Mouse (Mus musculus) spleen, embryonic (tissue): ENCODE measurements around the gene Ap1b1.

Experiments used
- CTCF ChIA-PET: fragments of 350-600 bp; sonication (Branson Sonifier 250); formaldehyde crosslinking; loops from one replicate; lab custom pipeline; 2022; lab: Charles Lee

The Ap1b1 gene

DNA sequence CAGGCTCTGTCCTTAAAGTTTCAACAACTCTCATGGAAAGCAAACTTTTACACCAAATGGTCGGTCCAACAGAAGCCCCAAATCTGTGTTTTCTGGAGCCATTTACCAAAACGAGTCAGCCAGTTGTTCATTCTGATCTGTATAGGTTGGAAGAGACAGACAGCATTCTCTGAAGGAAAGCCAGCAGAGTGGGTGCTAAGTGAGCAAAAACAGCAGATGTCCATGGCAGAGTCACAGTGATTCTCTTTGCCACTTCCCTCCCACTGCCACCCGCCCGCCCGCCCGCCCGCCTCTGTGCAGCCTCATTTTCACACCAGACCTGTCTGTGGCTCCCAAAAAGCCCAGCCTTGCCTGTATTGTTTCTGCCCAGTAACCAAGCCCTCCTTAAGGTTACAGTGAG is 41.6 kb downstream of the Ap1b1 start:
- CTCF ChIA-PET, result no interaction called here

GRCm38 (mm10) chr11:5032706-5033105 is 46.1 kb downstream of the Ap1b1 start:
- CTCF ChIA-PET, result no interaction called here

DNA sequence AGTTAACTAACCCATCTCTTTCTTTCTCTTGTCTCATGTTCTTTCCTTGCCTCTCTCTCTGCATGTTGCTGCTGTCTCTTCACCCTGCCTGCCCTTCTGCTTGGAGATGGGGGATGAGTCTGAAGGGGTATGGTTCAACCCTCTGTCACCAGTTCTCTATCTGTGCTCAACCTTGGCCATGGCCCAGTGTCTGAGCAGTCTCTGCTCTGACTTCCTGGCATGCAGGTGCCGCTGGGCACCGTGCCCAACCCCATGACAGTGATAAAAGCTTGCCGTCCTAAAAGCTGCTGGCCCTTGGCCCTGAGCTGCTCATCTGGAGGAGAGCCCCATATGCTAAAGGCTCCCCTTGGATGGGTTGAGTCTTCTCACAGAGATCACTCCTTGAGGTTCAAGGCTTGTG is 46.5 kb downstream of the Ap1b1 start:
- CTCF ChIA-PET, result no interaction called here

DNA sequence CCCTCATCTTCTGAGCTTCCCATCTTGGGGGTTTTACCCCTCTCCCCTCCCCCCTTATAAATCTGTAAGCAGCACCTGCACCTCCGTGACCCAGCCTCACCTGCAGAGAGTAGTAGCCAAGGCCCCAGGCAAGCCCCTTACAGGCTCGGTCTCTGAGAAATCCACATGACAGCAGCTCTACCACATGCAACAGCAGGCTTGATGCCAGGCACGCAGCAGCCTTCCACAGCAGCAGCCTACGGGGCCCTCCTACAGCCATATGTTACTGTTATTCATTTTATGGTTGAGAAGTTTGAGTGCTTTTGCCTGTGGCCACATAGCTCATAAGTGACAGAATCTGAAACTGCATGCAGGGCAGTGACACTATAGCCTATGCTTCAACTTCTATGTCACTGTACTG is 48.8 kb downstream of the Ap1b1 start:
- CTCF ChIA-PET, result interaction anchor here (1.0 kb wide), 1 partner anchor 19 kb away, joined by 4 read pairs; no protein-coding TSS in a partner anchor

DNA sequence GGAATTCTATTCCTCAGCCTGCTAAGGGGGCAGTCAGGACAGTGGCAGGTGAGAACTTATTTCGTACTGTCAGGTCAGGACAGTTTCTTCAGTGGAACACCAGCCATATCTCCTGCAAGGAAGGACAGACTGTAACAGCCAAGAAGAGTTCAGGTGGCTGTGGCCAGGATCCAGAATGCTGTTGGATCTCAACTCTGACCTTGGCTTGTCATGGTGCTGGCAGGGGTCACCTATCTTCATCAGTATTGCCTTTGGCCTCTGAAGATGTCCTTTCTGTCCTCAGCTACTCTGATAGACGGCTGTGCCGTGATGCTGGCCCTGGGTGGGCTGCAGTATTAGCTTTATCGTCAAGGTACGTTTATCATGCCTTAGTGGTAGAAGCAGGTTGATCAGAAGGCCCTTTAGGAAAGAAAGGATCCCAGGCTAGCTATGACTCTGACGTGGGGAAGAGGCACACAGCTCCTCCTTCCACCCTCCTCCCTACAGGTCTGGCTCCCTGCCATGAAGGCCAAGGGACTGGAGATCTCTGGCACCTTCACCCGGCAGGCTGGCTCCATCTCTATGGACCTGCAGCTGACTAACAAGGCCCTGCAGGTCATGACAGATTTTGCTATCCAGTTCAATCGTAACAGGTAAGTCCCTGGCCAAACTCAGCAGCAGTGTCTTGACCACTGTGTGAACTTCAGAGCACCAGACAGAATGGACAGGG is 50.7 kb downstream of the Ap1b1 start:
- CTCF ChIA-PET, result interaction anchor here (0.5 kb wide), 1 partner anchor 122 kb away, joined by 3 read pairs; no protein-coding TSS in a partner anchor

DNA sequence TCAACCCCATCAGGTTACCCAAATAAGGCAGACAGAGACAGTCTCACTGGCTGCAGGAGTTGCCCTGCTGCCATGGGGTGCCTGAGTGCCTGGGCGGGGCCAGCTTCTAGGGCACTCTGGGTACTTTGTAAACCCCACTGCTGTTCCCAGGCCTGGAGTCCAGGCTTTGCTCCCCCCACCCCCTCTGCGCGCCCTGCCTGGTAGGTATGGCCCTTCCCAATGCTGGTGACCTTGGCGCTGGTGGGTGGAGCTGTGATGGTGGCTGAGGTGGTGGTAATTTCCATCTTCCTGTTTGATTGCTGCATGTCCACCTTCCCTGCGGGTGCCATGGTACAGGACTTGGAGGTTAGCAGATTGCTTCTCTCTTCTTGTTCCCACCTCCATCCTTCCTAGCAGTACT is 54.0 kb downstream of the Ap1b1 start:
- CTCF ChIA-PET, result interaction anchor here (0.8 kb wide), 1 partner anchor 50 kb away, joined by 3 read pairs; no protein-coding TSS in a partner anchor

DNA sequence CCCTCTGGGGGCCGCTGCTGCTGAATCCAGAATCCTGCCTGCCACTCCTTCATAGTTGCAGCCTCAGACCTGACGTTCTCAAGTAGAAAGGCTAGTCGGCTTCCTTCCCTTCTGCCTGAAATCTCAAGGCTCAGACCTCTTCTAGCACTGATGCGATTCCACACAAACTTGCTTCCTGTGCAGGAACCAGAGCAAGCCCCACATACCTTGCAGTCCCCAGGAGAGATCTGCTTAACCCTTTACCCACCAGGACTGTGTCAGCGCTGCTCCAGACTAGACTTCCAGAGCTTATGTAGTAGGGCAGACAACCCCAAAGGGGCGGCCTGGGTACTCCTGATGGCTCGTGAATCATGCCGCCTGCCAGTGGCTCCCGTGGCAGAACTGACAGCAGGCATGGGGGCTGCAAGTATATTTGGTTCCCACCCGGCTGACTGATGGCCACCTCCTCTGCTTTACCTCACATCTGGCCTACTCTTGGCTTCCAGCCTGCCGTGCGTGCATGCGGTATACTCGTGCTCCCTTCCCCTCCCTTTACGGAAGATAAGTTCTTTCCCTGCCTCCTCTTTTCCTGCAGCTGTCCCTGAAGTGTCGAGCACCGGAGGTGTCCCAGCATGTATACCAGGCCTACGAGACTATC is 54.6 kb downstream of the Ap1b1 start:
- CTCF ChIA-PET, result no interaction called here

GRCm38 (mm10) chr11:5042645-5043381 is 56.2 kb downstream of the Ap1b1 start:
- CTCF ChIA-PET, result no interaction called here

- CTCF ChIA-PET, result interaction anchor here (0.7 to 0.8 kb wide), 2 partner anchors 16 to 57 kb away, joined by 4 to 9 read pairs; no protein-coding TSS in a partner anchor
Observed at GRCm38 (mm10) chr11:5046321-5046926, 59.8 kb downstream of the Ap1b1 start.

- CTCF ChIA-PET, result no interaction called here
Observed at GRCm38 (mm10) chr11:5051629-5052028, 65.0 kb downstream of the Ap1b1 start.

GRCm38 (mm10) chr11:5052200-5052854 is 65.7 kb downstream of the Ap1b1 start:
- CTCF ChIA-PET, result no interaction called here

DNA sequence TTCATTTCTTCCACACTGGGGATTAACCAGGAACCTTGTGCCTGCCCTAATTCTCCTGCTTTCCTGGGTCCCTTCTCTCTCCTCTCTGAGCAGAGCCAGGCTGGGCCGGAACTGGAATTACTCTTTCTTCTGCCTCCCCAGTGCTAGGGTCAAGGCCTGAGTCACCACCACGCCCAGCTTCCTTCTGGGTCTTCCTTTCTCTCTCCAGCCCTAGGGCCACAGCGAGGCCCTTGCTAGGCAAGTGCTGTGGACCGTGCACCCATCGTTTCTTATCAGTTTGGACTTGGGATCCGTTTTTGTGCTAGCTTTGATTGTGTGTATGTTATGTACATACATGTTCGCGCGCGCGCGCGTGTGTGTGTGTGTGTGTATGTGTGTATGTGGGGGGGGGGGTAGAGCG is 67.5 kb downstream of the Ap1b1 start:
- CTCF ChIA-PET, result interaction anchor here (1.0 kb wide), 1 partner anchor 18 kb away, joined by 4 read pairs; no protein-coding TSS in a partner anchor

GRCm38 (mm10) chr11:5054874-5055273 is 68.2 kb downstream of the Ap1b1 start:
- CTCF ChIA-PET, result no interaction called here

GRCm38 (mm10) chr11:5055945-5056938 is 69.6 kb downstream of the Ap1b1 start:
- CTCF ChIA-PET, result interaction anchor here (0.6 kb wide), 2 partner anchors 452 to 1128 kb away, joined by 4 read pairs; no protein-coding TSS in a partner anchor

- CTCF ChIA-PET, result interaction anchor here (0.6 kb wide), 1 partner anchor 451 kb away, joined by 4 read pairs; no protein-coding TSS in a partner anchor
Observed at GRCm38 (mm10) chr11:5057064-5057463, 70.4 kb downstream of the Ap1b1 start.

DNA sequence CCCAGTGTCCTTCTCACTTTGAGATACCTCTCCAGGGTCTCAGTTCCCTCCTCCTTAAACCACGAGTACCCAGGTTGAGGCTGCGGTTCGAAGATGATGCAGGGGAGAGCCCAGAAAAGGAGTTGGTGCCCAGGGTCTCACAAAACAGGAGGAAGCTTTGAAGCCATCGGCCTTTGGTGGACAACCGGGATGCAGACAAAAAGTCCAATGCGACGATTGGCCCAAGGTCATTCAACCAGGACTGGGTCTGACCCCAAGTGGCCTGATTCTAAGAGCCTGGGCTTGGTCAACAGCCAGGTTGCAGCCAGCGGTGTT is 70.9 kb downstream of the Ap1b1 start:
- CTCF ChIA-PET, result no interaction called here

DNA sequence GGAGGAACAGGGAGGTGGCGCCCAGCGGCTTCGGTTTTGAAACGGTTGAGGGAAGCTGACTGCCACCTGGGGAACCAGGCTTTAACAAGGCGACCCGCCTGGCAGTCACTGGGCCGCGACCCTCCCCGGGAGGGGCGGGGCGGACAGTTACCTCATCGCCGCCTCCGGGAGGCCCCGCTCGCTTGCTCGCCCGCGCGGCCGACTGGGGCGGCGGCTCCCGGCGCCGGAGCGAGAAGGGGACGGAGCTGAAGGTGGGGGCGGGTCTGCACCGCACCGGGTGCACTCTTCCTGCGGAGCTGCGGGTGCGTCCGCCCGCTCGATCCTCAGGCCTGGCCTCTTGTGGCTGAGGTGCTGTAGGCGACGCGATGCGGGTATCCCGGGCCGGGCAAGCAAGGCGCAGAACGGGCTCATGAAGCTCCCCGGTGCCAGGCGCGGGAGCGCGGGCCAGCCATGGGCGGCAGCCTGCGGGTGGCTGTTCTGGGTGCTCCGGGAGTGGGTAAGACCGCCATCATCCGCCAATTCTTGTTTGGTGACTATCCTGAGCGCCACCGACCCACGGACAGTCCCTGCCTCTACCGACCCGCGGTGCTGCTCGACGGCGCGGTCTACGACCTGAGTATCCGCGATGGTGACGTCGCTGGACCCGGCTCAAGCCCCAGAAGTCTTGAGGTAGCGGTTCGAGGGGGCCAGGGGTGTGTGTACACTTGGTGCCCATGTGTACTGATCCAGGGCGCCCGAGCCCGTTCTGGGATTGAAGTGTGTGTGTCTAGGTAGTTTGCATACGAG is 71.4 kb downstream of the Ap1b1 start, which contains the start of gene Rasl10a:
Gene Rasl10a, plus strand, starts transcription at position 273 of the 786 bp plus-strand sequence.
- CTCF ChIA-PET, result no interaction called here

- CTCF ChIA-PET, result no interaction called here
Observed at GRCm38 (mm10) chr11:5058783-5059182, 72.2 kb downstream of the Ap1b1 start.

DNA sequence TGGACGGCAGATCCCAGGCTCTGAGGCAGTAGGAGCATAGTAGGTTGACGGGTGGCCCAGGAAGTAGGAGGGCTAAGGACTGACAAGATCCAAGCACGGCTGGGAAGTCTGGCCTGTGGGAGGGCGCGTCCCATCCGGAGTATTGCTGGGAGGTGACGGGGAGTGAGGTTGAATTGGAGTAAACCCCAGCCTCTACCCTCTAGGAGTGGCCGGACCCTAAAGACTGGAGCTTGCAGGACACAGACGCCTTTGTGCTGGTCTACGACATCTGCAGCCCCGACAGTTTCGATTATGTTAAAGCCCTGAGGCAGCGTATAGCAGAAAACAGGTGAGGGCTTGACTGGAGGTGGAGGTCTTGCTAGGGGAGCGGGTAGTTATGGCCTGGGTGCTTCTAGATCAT is 72.6 kb downstream of the Ap1b1 start:
- CTCF ChIA-PET, result no interaction called here
